Mouse (Mus musculus) A20 (cell line): ENCODE results near the gene Gon7.
A peak's percentile ranks its signal among the peaks of the same experiment; 100 is the strongest.

Experiments
- DNase-seq: peaks from one replicate; pipeline ENCODE4 v3.0.0-alpha.2; 2011; ENCODE audit warnings: low read depth, low spot score

Gene Gon7

GRCm38 (mm10) chr12:102705906-102706640 lies 51.5 kb downstream of the Gon7 start:
- no peak for DNase-seq

- peak; percentile 85 for DNase-seq
Observed at GRCm38 (mm10) chr12:102705216-102705871, 52.3 kb downstream of the Gon7 start.

GRCm38 (mm10) chr12:102704457-102705198 lies 53.0 kb downstream of the Gon7 start, which contains the start of gene Itpk1:
Itpk1 (minus strand) TSS chr12:102704930.
- peak; percentile 74 for DNase-seq

DNA sequence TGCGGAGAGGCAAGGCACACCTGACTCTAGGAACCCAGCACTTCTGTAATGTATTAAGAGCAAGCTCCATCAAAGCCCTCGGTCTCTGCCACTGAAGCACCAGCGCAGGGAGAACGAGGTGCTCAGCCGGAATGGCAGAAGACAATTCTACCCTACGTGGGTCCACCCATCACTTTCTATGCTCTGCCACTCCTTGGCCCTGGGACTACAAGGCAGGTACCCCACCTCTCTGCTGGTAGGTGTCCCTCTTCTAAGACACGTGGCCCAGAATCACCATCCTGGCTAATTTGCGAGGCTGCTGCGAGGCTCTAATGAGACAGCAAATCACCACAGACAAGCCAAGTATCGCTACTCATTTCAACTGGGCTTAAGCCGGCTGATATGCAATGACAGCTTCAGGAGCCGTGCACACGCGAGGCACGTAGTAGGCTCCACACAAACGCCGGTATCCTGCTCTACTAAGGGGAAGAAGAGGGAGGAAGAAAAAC lies 53.6 kb downstream of the Gon7 start:
- DNase-seq = no peak

DNA sequence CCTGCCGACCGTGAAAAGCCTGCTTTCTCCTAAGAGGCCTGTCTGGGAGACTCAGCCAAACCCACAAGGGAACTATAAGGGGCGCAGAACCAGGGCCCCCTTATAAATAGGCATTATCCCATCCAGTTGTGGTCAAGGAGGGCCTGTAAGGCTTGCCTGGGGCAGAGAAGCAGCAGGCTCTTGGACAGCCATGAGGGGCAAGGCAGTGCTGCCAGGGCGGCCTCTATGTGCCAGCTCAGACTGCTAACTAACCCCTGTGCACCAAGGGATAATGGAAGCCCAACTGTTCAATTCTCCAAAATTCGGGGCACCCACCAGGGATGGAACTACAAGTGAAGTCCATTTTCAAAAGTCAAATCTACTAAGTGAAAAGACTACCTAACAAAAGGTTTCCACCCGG lies 54.2 kb downstream of the Gon7 start:
- DNase-seq = no peak
